Mouse (Mus musculus) embryonic fibroblast, embryonic 13.5 days (primary cell): ENCODE measurements at regions not wholly inside any gene's neighbourhood (a gene's known extent, or its start where the extent isn't known, plus 50 kb on each side); places are given as distances from the start of the nearest gene placed in this dataset.

ENCODE experiments used
- CTCF ChIP-seq: IDR thresholded peaks from 2 replicates; pipeline ENCODE4 v1.5.1; 2011; ENCODE audit warnings: mild to moderate bottlenecking, control low read depth, low read length, moderate library complexity, borderline replicate concordance; ENCODE audit not compliant: insufficient read depth
- POLR2A ChIP-seq: IDR thresholded peaks from 2 replicates; pipeline ENCODE4 v1.6.1; 2011; ENCODE audit warnings: low read depth, mild to moderate bottlenecking, control low read depth, low read length, moderate library complexity

DNA sequence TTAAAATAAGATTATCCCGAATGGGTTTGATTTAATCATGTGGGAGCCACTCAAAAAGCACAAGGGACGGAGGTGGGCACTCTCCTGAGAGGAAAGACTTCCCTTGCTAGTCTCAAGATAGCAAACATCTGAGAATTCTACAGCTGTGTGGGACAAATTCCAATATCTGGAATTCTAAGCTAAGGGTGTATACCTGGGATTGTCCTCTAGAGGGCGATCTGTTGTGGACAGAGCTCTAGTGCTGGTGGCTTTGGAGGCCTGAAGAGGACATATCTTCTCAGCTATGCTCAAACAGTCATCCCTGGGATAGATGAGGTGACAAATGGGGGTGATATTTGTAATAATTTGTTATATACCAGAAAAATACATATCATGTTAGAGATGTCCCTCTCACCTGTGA, 132.8 kb upstream of the Rasgrp1 start:
- no peak for TF ChIP-seq CTCF
- TF ChIP-seq POLR2A = no peak
